Mouse (Mus musculus) limb, embryonic 15.5 days (tissue): ENCODE measurements at regions not wholly inside any gene's neighbourhood (a gene's known extent, or its start where the extent isn't known, plus 50 kb on each side); places are given as distances from the start of the nearest gene placed in this dataset.
"Not testable (repeated sequence)": the region's sequence is repeated elsewhere in the genome, so short reads cannot be mapped to it uniquely, and the experiment has no call there.

ENCODE experiments used
- ATAC-seq: fragments of 200-750 bp; cut with Nextera tagmentation; 2 replicates; pipeline ENCODE4 v1.8.0; 2017; ENCODE audit warnings: low read depth, moderate TSS enrichment; ENCODE audit not compliant: insufficient number of reproducible peaks, low FRiP score, low TSS enrichment
- H3K27ac ChIP-seq: fragments of 300-500 bp; sonication (generic); 2 replicates; pipeline ENCODE4 v1.5.1; 2015; ENCODE audit warnings: moderate library complexity, mild to moderate bottlenecking, inconsistent platforms
- H3K27me3 ChIP-seq: fragments of 300-500 bp; sonication (generic); 2 replicates; pipeline ENCODE4 v1.6.1; 2015; ENCODE audit warnings: inconsistent platforms
- H3K36me3 ChIP-seq: fragments of 300-500 bp; sonication (generic); 2 replicates; pipeline ENCODE4 v1.6.1; 2015; ENCODE audit warnings: inconsistent platforms
- H3K4me1 ChIP-seq: fragments of 300-500 bp; sonication (generic); 2 replicates; pipeline ENCODE4 v1.6.1; 2015; ENCODE audit warnings: inconsistent platforms
- H3K4me2 ChIP-seq: fragments of 300-500 bp; sonication (generic); 2 replicates; pipeline ENCODE4 v1.6.1; 2015; ENCODE audit warnings: mild to moderate bottlenecking, inconsistent platforms
- H3K4me3 ChIP-seq: fragments of 300-500 bp; sonication (generic); 2 replicates; pipeline ENCODE4 v1.5.1; 2015; ENCODE audit warnings: mild to moderate bottlenecking, inconsistent platforms
- H3K9ac ChIP-seq: fragments of 300-500 bp; sonication (generic); 2 replicates; pipeline ENCODE4 v1.6.1; 2015; ENCODE audit warnings: inconsistent platforms
- H3K9me3 ChIP-seq: fragments of 300-500 bp; sonication (generic); 2 replicates; pipeline ENCODE4 v1.6.1; 2016; ENCODE audit warnings: inconsistent platforms
- WGBS: fragments of 180-500 bp; shearing (Covaris S2); methylation state at CpG from one replicate; pipeline ENCODE4 v1.1.7; 2015; 5-methylcytosine and 5-hydroxymethylcytosine counted together

GRCm38 (mm10) chr7:118320307-118320706, 76.8 kb upstream of the Smg1 start:
- H3K36me3 ChIP-seq = no peaks in the 10 kb centered on the region
- no peaks in the 10 kb centered on the region for H3K9me3 ChIP-seq
- WGBS = 80% methylated on average over 4 of the region's 4 CpGs
- no peak for ATAC-seq
- H3K4me3 ChIP-seq = no peak overlapping the region
- H3K27me3 ChIP-seq = no peaks in the 10 kb centered on the region
- no peak overlapping the region for H3K9ac ChIP-seq
- H3K4me2 ChIP-seq = no peak overlapping the region
- H3K27ac ChIP-seq = no peak overlapping the region
- no peaks in the 10 kb centered on the region for H3K4me1 ChIP-seq

- Histone ChIP-seq H3K4me2 (no peak overlapping the region), H3K9ac (no peak overlapping the region), H3K27ac (no peak overlapping the region), H3K4me3 (no peak overlapping the region), H3K27me3 (no peaks in the 10 kb centered on the region), H3K9me3 (no peaks in the 10 kb centered on the region), H3K4me1 (no peaks in the 10 kb centered on the region), H3K36me3 (no peaks in the 10 kb centered on the region)
- WGBS = 61% methylated on average over 12 of the region's 12 CpGs
- no peak for ATAC-seq
Observed at GRCm38 (mm10) chr7:118318432-118319135, 75.1 kb upstream of the Smg1 start.

- H3K9me3 ChIP-seq, ATAC-seq, H3K4me2 ChIP-seq, H3K27ac ChIP-seq, H3K4me1 ChIP-seq, H3K27me3 ChIP-seq, H3K4me3 ChIP-seq, H3K9ac ChIP-seq, H3K36me3 ChIP-seq: not testable (repeated sequence)
- WGBS = 54% methylated on average over 10 of the region's 10 CpGs
Observed at GRCm38 (mm10) chr7:118314886-118315285, 71.4 kb upstream of the Smg1 start.

GRCm38 (mm10) chr7:118314228-118314658, 70.8 kb upstream of the Smg1 start:
- Histone ChIP-seq H3K4me2 (no peak overlapping the region), H3K9ac (no peak overlapping the region), H3K36me3 (no peaks in the 10 kb centered on the region), H3K9me3 (no peaks in the 10 kb centered on the region), H3K27me3 (no peaks in the 10 kb centered on the region), H3K27ac (no peak overlapping the region), H3K4me3 (no peak overlapping the region), H3K4me1 (no peaks in the 10 kb centered on the region)
- WGBS = 55% methylated on average over 8 of the region's 8 CpGs
- ATAC-seq = no peak

GRCm38 (mm10) chr7:118313818-118314217, 70.3 kb upstream of the Smg1 start:
- Histone ChIP-seq H3K27me3 (no peaks in the 10 kb centered on the region), H3K9me3 (no peaks in the 10 kb centered on the region), H3K27ac (no peak overlapping the region), H3K4me3 (no peak overlapping the region), H3K9ac (no peak overlapping the region), H3K4me1 (no peaks in the 10 kb centered on the region), H3K4me2 (no peak overlapping the region), H3K36me3 (no peaks in the 10 kb centered on the region)
- 37% methylated on average over 8 of the region's 8 CpGs for WGBS
- ATAC-seq = no peak

GRCm38 (mm10) chr7:118309733-118310132, 66.3 kb upstream of the Smg1 start:
- Histone ChIP-seq H3K27me3 (no peaks in the 10 kb centered on the region), H3K4me2 (no peak overlapping the region), H3K36me3 (no peaks in the 10 kb centered on the region), H3K4me3 (no peak overlapping the region), H3K27ac (no peak overlapping the region), H3K9me3 (no peaks in the 10 kb centered on the region), H3K9ac (no peak overlapping the region), H3K4me1 (no peaks in the 10 kb centered on the region)
- no peak for ATAC-seq
- 66% methylated on average over 5 of the region's 5 CpGs for WGBS

GRCm38 (mm10) chr7:118308882-118309281, 65.4 kb upstream of the Smg1 start:
- Histone ChIP-seq H3K4me1 (no peaks in the 10 kb centered on the region), H3K9me3 (no peaks in the 10 kb centered on the region), H3K9ac (no peak overlapping the region), H3K27ac (no peak overlapping the region), H3K4me3 (no peak overlapping the region), H3K36me3 (no peaks in the 10 kb centered on the region), H3K4me2 (no peak overlapping the region), H3K27me3 (no peaks in the 10 kb centered on the region)
- ATAC-seq = no peak
- 75% methylated on average over 2 of the region's 2 CpGs for WGBS

- WGBS = under 1% methylated on average over 8 of the region's 8 CpGs
- Histone ChIP-seq H3K4me2 (no peak overlapping the region), H3K4me1 (peaks cover 7% of the 10 kb centered on the region; the same call in 1 of the 2 replicates), H3K27ac (no peak overlapping the region), H3K9me3 (no peaks in the 10 kb centered on the region), H3K9ac (no peak overlapping the region), H3K4me3 (no peak overlapping the region), H3K36me3 (no peaks in the 10 kb centered on the region), H3K27me3 (no peaks in the 10 kb centered on the region)
- no peak for ATAC-seq
Observed at GRCm38 (mm10) chr7:118304812-118305211, 61.3 kb upstream of the Smg1 start.

GRCm38 (mm10) chr7:118304338-118304737, 60.9 kb upstream of the Smg1 start:
- no peaks in the 10 kb centered on the region for H3K36me3 ChIP-seq
- H3K9ac ChIP-seq = no peak overlapping the region
- ATAC-seq = no peak
- no peaks in the 10 kb centered on the region for H3K27me3 ChIP-seq
- peaks cover 7% of the 10 kb centered on the region; the same call in 1 of the 2 replicates for H3K4me1 ChIP-seq
- H3K4me3 ChIP-seq = no peak overlapping the region
- no peaks in the 10 kb centered on the region for H3K9me3 ChIP-seq
- 57% methylated on average over 2 of the region's 2 CpGs for WGBS
- no peak overlapping the region for H3K4me2 ChIP-seq
- H3K27ac ChIP-seq = no peak overlapping the region

- ATAC-seq = no peak
- no peak overlapping the region for H3K9ac ChIP-seq
- H3K27me3 ChIP-seq = no peaks in the 10 kb centered on the region
- no peak overlapping the region for H3K4me3 ChIP-seq
- WGBS = 86% methylated on average over 6 of the region's 6 CpGs
- no peak overlapping the region for H3K27ac ChIP-seq
- no peaks in the 10 kb centered on the region for H3K9me3 ChIP-seq
- peaks cover 7% of the 10 kb centered on the region; the same call in 1 of the 2 replicates for H3K4me1 ChIP-seq
- H3K36me3 ChIP-seq = no peaks in the 10 kb centered on the region
- no peak overlapping the region for H3K4me2 ChIP-seq
Observed at GRCm38 (mm10) chr7:118303921-118304320, 60.5 kb upstream of the Smg1 start.

- Histone ChIP-seq H3K4me3 (no peak overlapping the region), H3K36me3 (no peaks in the 10 kb centered on the region), H3K4me1 (peaks cover 7% of the 10 kb centered on the region; the same call in 1 of the 2 replicates), H3K9ac (no peak overlapping the region), H3K4me2 (no peak overlapping the region), H3K9me3 (no peaks in the 10 kb centered on the region), H3K27me3 (no peaks in the 10 kb centered on the region), H3K27ac (no peak overlapping the region)
- ATAC-seq = peak; percentile 72
- WGBS = 37% methylated on average over 7 of the region's 7 CpGs
Observed at GRCm38 (mm10) chr7:118300678-118301342, 57.3 kb upstream of the Smg1 start.

GRCm38 (mm10) chr7:118297613-118298012, 54.1 kb upstream of the Smg1 start:
- H3K4me1 ChIP-seq = peaks cover 7% of the 10 kb centered on the region; the same call in 1 of the 2 replicates
- H3K27me3 ChIP-seq = no peaks in the 10 kb centered on the region
- H3K9me3 ChIP-seq = no peaks in the 10 kb centered on the region
- no peak overlapping the region for H3K4me3 ChIP-seq
- H3K4me2 ChIP-seq = 0 out of 2 replicates have a peak overlapping the region, but pooled peaks have one; percentile 17
- H3K9ac ChIP-seq = no peak overlapping the region
- WGBS = 3% methylated on average over 13 of the region's 13 CpGs
- H3K27ac ChIP-seq = no peak overlapping the region
- ATAC-seq = no peak
- no peaks in the 10 kb centered on the region for H3K36me3 ChIP-seq
